Mouse (Mus musculus): Measurements from ENCODE around the gene Txnip.
"Not testable (repeated sequence)": the region's sequence is repeated elsewhere in the genome, so short reads cannot be mapped to it uniquely, and the experiment has no call there.

Gene Txnip

GRCm38 (mm10) chr3:96557694-96558093 lies at the start of gene Txnip:
TSS of gene Txnip (plus strand) at chr3:96557957.
- peak; percentile 97 to 98 for DNase-seq (ENCODE audit: low read depth in 1 of 2, low spot score in 2 of 2)

- DNase-seq (ENCODE audit: low read depth in 1 of 2, low spot score in 2 of 2), result not testable (repeated sequence)
These were observed 49.8 kb upstream of the Txnip start for GRCm38 (mm10) chr3:96507966-96508365.

DNA sequence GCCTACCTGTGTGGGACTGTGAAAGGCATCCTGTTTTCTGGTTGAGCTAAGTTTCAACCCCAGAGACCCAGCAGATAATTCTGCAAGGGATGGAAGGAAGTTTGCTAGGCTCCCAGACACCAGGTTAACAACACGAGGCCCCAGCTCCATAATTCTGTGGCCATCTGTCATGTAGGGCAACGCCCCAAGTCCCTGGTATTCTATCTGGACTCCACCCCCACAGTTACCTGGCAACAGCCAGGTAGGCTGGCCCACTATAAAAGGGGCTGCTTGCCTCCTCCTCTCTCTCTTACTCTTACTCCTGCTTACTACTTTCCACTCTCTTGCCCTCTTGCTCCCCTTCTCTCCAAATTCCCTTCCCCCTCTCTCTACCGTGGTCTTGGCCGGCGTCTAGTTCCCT lies 37.6 kb upstream of the Txnip start:
- no peak for DNase-seq (ENCODE audit: low read depth in 1 of 2, low spot score in 2 of 2)

- no peak for DNase-seq (ENCODE audit: low read depth in 1 of 2, low spot score in 2 of 2)
These were observed 35.6 kb upstream of the Txnip start for GRCm38 (mm10) chr3:96522149-96522548.

DNA sequence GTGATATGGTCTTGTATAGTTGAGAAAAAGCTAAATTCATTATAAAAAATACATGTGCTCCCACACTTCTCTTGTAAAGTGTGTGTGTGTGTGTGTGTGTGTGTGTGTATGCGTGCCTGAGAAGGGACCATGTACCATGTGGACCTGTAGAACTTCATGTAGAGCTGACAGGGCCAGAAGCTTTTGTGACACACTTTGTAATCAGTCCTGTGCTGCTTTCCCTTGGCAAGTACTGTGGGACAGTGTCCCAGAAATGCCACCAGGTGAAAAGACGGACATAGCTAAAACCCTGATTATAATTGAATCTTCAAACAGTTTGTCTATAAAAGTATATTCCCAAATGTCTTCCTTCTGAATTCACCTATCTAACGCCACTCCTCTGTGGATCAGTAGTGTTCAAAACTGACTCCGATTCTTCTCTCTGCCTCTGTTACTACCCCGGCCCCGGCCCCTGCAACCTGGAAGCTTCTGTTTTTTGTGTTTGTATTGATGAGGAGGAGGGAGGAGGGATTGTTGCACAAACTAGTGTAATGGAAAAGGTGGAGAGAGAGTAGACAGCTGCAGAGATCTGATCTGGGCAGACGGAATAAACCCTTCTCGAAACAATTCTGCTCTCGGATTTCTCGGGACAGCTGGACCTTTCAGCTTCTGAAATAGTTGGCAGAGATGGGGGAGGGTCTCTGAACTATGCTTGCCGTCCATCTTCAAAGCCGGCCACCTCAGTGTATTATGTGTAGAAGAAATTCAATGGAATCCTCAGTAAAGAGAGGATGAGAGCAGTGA lies 33.5 kb upstream of the Txnip start:
- no peak for DNase-seq (ENCODE audit: low read depth in 1 of 2, low spot score in 2 of 2)

DNA sequence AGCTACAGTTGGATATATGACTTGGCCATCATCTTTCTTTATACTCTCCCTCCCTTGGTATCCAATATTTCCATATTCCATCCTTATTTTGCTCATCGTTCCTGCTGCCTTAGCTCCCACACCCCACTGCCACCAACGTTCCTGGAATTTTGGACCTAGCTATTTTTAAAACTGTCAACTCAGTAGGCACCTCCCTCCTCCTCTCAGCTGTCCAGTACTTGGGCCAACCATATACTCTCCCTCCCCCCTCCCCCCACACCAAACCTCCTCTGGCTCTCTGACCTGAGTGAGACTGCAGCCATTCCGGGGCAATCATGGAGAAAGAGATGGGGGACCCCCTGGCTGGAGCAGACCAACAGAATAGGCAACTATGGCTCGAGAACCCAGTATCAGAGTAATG lies 32.8 kb upstream of the Txnip start, which contains the start of gene Hfe2:
Hfe2 (plus strand) TSS at position 259 of the 400 bp plus-strand sequence.
- DNase-seq (ENCODE audit: low read depth in 1 of 2, low spot score in 2 of 2), result no peak

- DNase-seq (ENCODE audit: low read depth in 1 of 2, low spot score in 2 of 2), result no peak
These were observed 31.6 kb upstream of the Txnip start for GRCm38 (mm10) chr3:96526013-96526762.

DNA sequence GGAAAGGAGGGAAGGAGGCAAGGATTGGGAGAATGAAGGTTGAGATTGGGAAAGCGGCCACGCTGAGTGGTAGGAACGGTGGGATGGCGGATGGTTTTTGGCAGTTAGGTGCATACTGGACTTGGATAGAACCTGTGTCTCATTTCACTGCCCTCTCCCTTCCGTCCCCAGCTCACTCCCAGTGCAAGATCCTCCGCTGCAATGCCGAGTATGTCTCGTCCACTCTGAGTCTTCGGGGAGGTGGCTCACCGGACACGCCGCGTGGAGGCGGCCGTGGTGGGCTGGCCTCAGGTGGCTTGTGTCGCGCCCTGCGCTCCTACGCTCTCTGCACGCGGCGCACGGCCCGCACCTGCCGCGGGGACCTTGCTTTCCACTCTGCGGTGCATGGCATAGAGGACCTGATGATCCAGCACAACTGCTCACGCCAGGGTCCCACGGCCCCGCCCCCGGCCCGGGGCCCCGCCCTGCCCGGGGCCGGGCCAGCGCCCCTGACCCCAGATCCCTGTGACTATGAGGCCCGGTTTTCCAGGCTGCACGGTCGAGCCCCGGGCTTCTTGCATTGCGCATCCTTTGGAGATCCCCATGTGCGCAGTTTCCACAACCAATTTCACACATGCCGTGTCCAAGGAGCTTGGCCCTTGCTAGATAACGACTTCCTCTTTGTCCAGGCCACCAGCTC lies 30.8 kb upstream of the Txnip start:
- DNase-seq (ENCODE audit: low read depth in 1 of 2, low spot score in 2 of 2), result no peak

DNA sequence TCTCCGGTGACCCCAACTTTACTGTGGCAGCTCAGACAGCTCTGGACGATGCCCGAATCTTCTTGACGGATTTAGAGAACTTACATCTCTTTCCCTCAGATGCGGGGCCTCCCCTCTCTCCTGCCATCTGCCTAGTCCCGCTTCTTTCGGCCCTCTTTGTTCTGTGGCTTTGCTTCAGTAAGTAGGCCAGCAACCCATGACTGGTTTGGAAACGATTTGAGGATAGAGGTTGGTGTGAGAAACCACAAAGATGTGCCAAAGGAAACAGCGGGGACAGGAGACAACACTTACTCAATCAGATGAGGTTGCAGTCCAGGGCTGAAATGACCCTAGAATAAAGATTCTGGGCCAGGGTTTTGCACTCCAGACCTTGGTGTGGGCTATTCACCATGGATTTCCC lies 29.3 kb upstream of the Txnip start:
- no peak for DNase-seq (ENCODE audit: low read depth in 1 of 2, low spot score in 2 of 2)

DNA sequence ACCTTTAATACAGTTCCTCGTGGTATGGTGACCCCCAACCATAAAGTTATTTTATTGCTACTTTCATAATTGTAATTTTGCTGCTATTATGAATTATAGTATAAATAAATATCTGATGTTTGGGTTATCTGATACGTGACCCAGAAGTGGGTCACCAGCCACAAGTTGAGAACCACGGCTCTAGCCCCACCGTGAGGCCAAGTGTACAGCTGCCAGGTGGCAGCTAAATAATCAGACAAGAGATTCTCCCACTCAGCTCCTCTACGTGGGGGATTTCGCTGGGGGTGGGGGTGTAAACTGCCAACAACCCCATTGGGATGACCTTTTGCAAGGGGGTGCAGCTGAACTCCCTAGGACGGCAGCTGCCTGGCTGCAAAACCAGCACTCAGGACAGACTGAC lies 25.7 kb upstream of the Txnip start:
- no peak for DNase-seq (ENCODE audit: low read depth in 1 of 2, low spot score in 2 of 2)

GRCm38 (mm10) chr3:96534300-96534699 lies 23.5 kb upstream of the Txnip start:
- DNase-seq (ENCODE audit: low read depth in 1 of 2, low spot score in 2 of 2), result no peak

DNA sequence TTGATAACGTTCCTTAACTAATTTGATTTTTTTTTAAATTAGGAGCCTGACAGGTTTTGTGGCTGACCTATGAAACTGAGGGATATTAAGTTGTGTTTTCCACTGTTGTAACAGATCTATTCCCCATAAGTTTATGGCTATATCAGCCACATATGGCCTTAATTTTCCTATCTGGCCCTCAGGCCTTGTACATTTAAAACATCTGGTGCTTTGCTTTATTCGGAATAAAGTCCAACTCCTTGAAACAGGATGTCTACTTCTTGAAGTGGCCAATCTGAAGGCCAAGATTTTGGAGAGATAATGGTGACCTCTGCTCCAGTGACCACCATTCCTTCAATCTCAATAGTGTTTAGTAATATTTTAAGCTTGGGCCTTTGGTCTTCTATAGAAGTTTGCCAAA lies 18.4 kb upstream of the Txnip start:
- DNase-seq (ENCODE audit: low read depth in 1 of 2, low spot score in 2 of 2), result no peak

- no peak for DNase-seq (ENCODE audit: low read depth in 1 of 2, low spot score in 2 of 2)
These were observed 17.0 kb upstream of the Txnip start for GRCm38 (mm10) chr3:96540740-96541139.

DNA sequence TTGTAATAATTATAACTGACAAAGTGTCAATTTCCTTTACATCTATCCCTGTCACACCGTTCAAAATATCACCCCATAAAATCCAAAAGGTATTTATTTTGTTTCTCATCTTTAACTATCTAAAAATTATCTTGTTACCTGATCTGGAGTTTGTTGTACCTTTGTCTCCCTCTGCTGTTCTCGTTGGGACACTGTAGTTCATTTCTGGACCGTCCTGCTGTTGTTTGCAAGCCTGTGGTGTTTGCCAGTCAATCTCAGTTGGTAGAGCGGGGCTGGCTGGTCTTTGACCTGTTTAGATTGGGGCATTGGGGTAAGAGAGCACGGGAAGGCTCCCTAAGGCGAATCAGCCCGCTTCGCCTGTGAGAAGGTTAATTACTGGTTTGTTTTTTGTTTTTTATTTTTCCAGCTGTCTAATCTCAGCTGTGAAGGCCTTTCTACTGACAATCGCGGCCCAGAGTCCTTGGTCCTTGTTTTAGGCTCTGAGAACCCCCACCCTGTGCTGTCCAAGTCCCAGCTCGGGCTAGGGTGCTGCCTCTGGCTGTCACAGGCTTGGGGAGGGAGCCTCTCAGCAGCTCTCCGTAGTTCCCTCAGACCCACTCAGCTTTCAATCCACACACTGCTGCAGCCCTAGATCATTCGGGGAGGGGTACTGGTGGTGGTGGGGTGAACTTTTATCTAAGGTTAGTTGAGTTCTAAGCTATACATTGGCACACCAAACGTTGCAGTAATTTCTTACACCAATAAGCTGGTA lies 16.3 kb upstream of the Txnip start:
- DNase-seq (ENCODE audit: low read depth in 1 of 2, low spot score in 2 of 2), result no peak

DNA sequence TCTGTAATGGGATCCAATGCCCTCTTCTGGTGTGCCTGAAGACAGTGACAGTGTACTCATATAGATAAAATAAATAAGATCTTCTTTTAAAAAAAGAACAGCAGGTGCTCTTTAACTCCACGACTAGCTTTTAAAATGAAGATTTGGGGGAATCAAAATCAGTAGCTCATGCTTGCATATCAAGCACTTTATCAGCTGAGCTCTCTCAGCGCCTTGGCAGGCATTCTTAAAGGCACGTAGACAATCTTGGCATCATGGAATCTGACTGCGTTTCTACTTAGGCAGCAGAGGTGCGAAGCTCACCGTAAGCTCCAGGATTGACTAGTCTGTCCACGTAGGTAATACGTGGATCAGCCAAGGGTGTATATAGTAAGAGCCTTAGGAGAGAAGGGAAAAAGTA lies 15.2 kb upstream of the Txnip start:
- no peak for DNase-seq (ENCODE audit: low read depth in 1 of 2, low spot score in 2 of 2)

DNA sequence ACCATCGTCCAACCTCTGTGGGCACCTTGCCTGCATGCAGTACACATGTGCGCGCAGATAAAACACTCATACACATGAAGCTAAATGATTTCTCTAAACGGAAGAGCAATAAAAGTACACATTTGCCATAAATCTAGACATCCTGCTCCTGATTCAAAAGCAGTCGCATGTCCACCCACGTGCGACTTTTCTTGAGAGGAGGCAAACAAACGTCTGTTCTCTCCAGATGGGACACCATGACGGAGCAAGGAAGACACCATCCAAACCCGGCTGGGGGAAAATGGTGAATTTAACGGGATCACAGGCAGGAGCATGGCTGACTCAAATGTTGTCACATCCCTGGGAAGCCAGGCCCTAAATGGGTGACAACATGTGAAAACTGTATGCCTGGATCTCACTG lies 14.4 kb upstream of the Txnip start:
- DNase-seq (ENCODE audit: low read depth in 1 of 2, low spot score in 2 of 2), result no peak

DNA sequence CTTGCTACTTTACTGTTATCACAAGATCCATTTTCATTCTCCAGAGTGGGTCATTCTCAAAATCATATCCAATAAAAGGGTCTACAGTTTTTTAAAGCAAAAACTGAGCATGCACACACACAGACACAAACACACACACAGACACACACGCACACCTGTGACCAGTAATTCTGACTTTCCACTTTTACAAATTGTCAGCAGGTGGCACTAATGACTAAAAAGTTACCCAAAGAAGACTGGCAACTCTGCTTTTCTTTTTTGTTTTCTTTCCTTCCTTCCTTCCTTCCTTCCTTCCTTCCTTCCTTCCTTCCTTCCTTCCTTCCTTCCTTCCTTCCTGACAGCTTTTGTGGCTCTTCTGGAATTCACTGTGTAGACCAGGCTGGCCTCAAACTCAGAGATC lies 12.2 kb upstream of the Txnip start:
- DNase-seq (ENCODE audit: low read depth in 1 of 2, low spot score in 2 of 2), result no peak

GRCm38 (mm10) chr3:96546880-96547279 lies 10.9 kb upstream of the Txnip start:
- DNase-seq (ENCODE audit: low read depth in 1 of 2, low spot score in 2 of 2), result no peak

- DNase-seq (ENCODE audit: low read depth in 1 of 2, low spot score in 2 of 2), result peak in 1 of 2 experiments; percentile 62
These were observed 10.3 kb upstream of the Txnip start for GRCm38 (mm10) chr3:96547389-96547960.

DNA sequence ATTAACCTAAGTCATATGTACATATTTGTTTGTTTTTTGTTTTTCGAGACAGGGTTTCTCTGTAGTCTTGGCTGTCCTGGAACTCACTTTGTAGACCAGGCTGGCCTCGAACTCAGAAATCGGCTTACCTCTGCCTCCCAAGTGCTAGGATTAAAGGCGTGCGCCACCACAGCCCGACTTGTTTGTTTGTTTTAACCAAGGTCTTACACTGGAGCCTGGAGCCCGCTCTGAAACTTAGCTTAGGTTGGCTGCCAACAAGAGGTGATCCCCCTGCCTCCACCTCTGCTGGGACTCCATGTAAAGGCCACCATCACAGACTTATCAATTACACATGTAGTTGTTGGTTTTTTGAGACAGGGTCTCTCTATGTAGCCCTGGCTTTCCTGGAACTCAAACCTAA lies 8.9 kb upstream of the Txnip start:
- DNase-seq (ENCODE audit: low read depth in 1 of 2, low spot score in 2 of 2), result no peak

DNA sequence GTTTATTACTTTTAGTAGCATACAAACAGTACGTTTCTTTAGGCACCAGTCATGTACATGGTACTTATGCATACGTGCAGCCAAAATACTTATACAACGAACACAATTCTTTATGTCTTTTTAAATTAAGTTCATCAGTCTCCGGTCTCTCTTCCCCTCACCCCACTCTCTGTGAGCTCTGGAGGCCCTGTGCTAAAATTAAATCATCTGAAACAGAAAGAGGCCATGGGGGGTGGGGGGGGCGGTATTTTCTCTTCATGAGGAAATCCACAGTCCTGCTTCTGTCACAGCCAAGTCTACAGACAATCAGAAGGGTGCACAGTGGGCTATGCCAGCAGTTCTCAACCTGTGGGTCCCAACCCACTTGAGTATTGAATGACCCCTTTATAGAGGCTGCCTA lies 8.4 kb upstream of the Txnip start:
- DNase-seq (ENCODE audit: low read depth in 1 of 2, low spot score in 2 of 2), result no peak
